Mouse (Mus musculus): Measurements from ENCODE around the gene Sae1. TPM values are rescaled to one million over a fixed set of nuclear protein-coding genes. Genes with fewer than 3 reads are reported as not detected.

The Sae1 gene
- total and polyA plus RNA-seq, 3 experiments = 182 to 287 TPM; not detected in 1

DNA sequence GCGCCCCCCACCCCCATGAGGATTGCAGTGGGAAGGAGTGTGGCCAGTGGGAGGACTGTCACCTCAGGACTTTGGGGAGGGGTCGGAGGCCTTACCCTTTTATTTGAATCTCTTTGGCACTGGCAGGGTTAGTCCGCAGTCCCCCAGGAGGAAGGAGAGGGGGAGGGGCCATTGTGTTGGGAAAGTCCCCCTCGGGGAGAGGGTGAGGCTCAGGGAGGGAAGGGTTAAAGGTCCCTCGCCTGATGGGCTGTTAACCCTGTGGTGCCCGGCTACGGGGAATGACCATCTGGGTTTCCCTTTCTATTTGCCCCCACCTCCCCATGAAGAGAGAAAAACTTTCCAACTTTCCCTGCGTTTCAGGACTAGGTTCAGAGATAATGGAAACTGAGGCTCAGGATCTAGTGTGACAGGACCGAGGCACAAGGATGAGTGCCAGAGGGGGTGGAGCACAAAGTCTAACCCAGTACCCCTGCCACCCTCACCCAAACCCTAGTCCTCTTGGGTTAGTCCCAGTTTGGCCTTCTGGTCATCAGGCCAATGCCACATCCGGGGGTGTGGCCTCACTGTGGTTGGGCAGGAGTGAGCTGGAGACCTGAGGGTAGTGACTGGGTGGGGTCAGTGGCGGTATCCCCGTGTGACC is 74.8 kb downstream of the Sae1 start:
- DNase-seq (ENCODE audit: low read depth, low spot score) = peak; percentile 61
- H3K4me1 ChIP-seq (ENCODE audit: control insufficient read depth in 1 of 2, insufficient read depth in 2 of 2, low read length in 2 of 2) = peaks cover 4 to 11% of the 10 kb centered on the region in 2 experiments; a peak in 3 of 4 replicates

DNA sequence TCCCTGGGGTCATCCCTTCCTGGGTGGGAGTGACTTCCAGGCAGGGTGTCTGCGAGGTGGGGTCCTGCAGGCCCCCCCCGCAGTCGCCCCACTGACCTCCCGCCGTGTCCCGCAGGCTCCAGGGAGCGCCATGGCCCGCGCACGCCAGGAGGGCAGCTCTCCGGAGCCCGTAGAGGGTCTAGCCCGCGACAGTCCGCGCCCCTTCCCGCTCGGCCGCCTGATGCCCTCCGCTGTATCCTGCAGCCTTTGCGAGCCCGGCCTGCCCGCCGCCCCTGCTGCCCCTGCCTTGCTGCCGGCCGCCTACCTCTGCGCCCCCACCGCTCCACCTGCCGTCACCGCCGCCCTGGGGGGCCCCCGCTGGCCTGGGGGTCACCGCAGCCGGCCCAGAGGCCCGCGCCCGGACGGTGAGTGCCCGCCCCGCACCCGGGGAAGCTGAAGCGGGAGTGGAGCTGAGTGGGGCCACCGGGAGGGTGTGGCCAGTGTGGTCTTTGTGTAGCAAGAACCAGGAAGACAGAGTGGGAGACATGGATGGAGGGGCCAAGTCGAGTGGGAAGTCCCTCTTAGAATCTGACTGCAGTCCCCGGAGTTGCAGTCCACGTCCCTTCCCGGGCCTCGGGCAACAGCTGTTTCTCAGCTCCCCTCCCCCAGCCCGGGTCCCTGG is 75.5 kb downstream of the Sae1 start:
- Histone ChIP-seq H3K4me3 (ENCODE audit: control insufficient read depth in 1 of 2, insufficient read depth in 1 of 2, low read depth in 2 of 2, low read length in 2 of 2) (peak overlapping the region; percentile 65 to 87), H3K79me2 (ENCODE audit: control insufficient read depth, insufficient read depth, low read length, poor library complexity) (peaks cover 14% of the 10 kb centered on the region), H3K27ac (ENCODE audit: control insufficient read depth, low read depth, low read length) (peak overlapping the region; percentile 65), H3K36me3 (ENCODE audit: control insufficient read depth in 1 of 2, insufficient read depth in 2 of 2, low read length in 2 of 2) (peaks cover 0 to 5% of the 10 kb centered on the region in 2 experiments; a peak in 2 of 4 replicates), H3K4me1 (ENCODE audit: control insufficient read depth in 1 of 2, insufficient read depth in 2 of 2, low read length in 2 of 2) (peaks cover 4 to 15% of the 10 kb centered on the region in 2 experiments; a peak in 3 of 4 replicates), H3K9ac (ENCODE audit: control insufficient read depth, low read depth, low read length, poor library complexity, severe bottlenecking) (peak overlapping the region; percentile 88), H3K27me3 (ENCODE audit: control insufficient read depth in 1 of 2, insufficient read depth in 2 of 2, low read length in 2 of 2) (no peaks in the 10 kb centered on the region), H3K9me3 (replicated peaks; ENCODE audit: insufficient read depth, low read length) (no peaks in the 10 kb centered on the region)
- peak; percentile 50 for DNase-seq (ENCODE audit: low read depth, low spot score)
- TF ChIP-seq TAL1 (IDR thresholded peaks at IDR 0.05; ENCODE audit: low read length) (no peak), CHD2 (IDR thresholded peaks at IDR 0.05; ENCODE audit: low read length) (no peak), SMC3 (IDR thresholded peaks at IDR 0.05; ENCODE audit: low read depth, low read length) (no peak), MAFK (IDR thresholded peaks at IDR 0.05; ENCODE audit: borderline replicate concordance, low read depth, low read length) (no peak), ELF1 (IDR thresholded peaks at IDR 0.05; ENCODE audit: low read depth, low read length) (no peak), ZKSCAN1 (IDR thresholded peaks at IDR 0.05; ENCODE audit: low read depth, low read length) (no peak), CTCF (IDR thresholded peaks at IDR 0.05 in 2 of 3, conservative IDR thresholded peaks at IDR 0.05 in 1 of 3; ENCODE audit: control insufficient read depth in 1 of 3, insufficient read depth in 1 of 3, low read depth in 2 of 3, low read length in 3 of 3, poor library complexity in 1 of 3, severe bottlenecking in 1 of 3) (no peak), ETS1 (IDR thresholded peaks at IDR 0.05; ENCODE audit: low read depth, low read length) (no peak), GABPA (IDR thresholded peaks at IDR 0.05; ENCODE audit: low read depth, low read length) (no peak), ZMIZ1 (IDR thresholded peaks at IDR 0.05; ENCODE audit: low read depth, low read length) (no peak), UBTF (IDR thresholded peaks at IDR 0.05; ENCODE audit: borderline replicate concordance, insufficient read depth, low read depth, low read length) (0 out of 2 replicates have a peak, but pooled peaks have one; percentile 52), MXI1 (IDR thresholded peaks at IDR 0.05; ENCODE audit: low read depth, low read length) (peak; percentile 43; the same call in 1 of the 2 replicates), MEF2A (IDR thresholded peaks at IDR 0.05; ENCODE audit: extremely low read depth, insufficient replicate concordance, low read depth, low read length, poor library complexity, severe bottlenecking) (no peak), POLR2A (IDR thresholded peaks at IDR 0.05; ENCODE audit: control insufficient read depth in 1 of 2, insufficient read depth in 1 of 2, low read depth in 1 of 2, low read length in 2 of 2, poor library complexity in 1 of 2) (peak in 1 of 2 experiments; percentile 18; a peak in 1 of 4 replicates), MYC (IDR thresholded peaks at IDR 0.05; ENCODE audit: low read depth, low read length) (no peak)

More for the DNA sequence above, 74.8 kb downstream of the Sae1 start:
- Histone ChIP-seq H3K27ac (ENCODE audit: control insufficient read depth, low read depth, low read length) (no peak overlapping the region), H3K36me3 (ENCODE audit: control insufficient read depth in 1 of 2, insufficient read depth in 2 of 2, low read length in 2 of 2) (peaks cover 0 to 5% of the 10 kb centered on the region in 2 experiments; a peak in 2 of 4 replicates), H3K4me3 (ENCODE audit: control insufficient read depth in 1 of 2, insufficient read depth in 1 of 2, low read depth in 2 of 2, low read length in 2 of 2) (peak overlapping the region; percentile 65 to 87), H3K27me3 (ENCODE audit: control insufficient read depth in 1 of 2, insufficient read depth in 2 of 2, low read length in 2 of 2) (no peaks in the 10 kb centered on the region), H3K79me2 (ENCODE audit: control insufficient read depth, insufficient read depth, low read length, poor library complexity) (peaks cover 14% of the 10 kb centered on the region), H3K9ac (ENCODE audit: control insufficient read depth, low read depth, low read length, poor library complexity, severe bottlenecking) (peak overlapping the region; percentile 88), H3K9me3 (replicated peaks; ENCODE audit: insufficient read depth, low read length) (no peaks in the 10 kb centered on the region)
- TF ChIP-seq MXI1 (IDR thresholded peaks at IDR 0.05; ENCODE audit: low read depth, low read length) (peak; percentile 35; the same call in 1 of the 2 replicates), MAFK (IDR thresholded peaks at IDR 0.05; ENCODE audit: borderline replicate concordance, low read depth, low read length) (no peak), SIN3A (IDR thresholded peaks at IDR 0.05; ENCODE audit: low read length) (peak; percentile 65; the same call in 1 of the 2 replicates), TCF12 (IDR thresholded peaks at IDR 0.05; ENCODE audit: low read depth, low read length) (no peak), MAZ (IDR thresholded peaks at IDR 0.05; ENCODE audit: low read depth, low read length) (0 out of 2 replicates have a peak, but pooled peaks have one; percentile 21)
